Mouse (Mus musculus) midbrain, embryonic 10.5 days (tissue): ENCODE measurements around the gene Col4a2. TPM values are rescaled to one million over a fixed set of nuclear protein-coding genes. Genes with fewer than 3 reads are reported as not detected.

ENCODE experiments used
- DNase-seq: peaks from one replicate; pipeline ENCODE4 v3.0.0-alpha.2; 2017; ENCODE audit warnings: low spot score
- H3K27ac ChIP-seq: fragments of 300-500 bp; sonication (generic); replicated peaks from 2 replicates; pipeline ENCODE4 v1.5.1; 2016; ENCODE audit warnings: mild to moderate bottlenecking
- H3K27me3 ChIP-seq: fragments of 300-500 bp; sonication (generic); 2 replicates; pipeline ENCODE4 v1.6.1; 2016; ENCODE audit warnings: low read depth, mild to moderate bottlenecking; ENCODE audit not compliant: poor library complexity, severe bottlenecking
- H3K36me3 ChIP-seq: fragments of 300-500 bp; sonication (generic); 2 replicates; pipeline ENCODE4 v1.6.1; 2016; ENCODE audit warnings: mild to moderate bottlenecking, moderate library complexity
- H3K4me1 ChIP-seq: fragments of 300-500 bp; sonication (generic); 2 replicates; pipeline ENCODE4 v1.6.1; 2016
- H3K4me3 ChIP-seq: fragments of 300-500 bp; sonication (generic); 2 replicates; pipeline ENCODE4 v1.5.1; 2016; ENCODE audit warnings: mild to moderate bottlenecking, moderate library complexity
- H3K9me3 ChIP-seq: fragments of 300-500 bp; sonication (generic); replicated peaks from 2 replicates; pipeline ENCODE4 v1.6.1; 2016; ENCODE audit warnings: mild to moderate bottlenecking
- WGBS: fragments of 180-500 bp; shearing (Covaris S2); methylation state at CpG from one replicate; pipeline ENCODE4 v1.1.7; 2016; 5-methylcytosine and 5-hydroxymethylcytosine counted together
- polyA plus RNA-seq: library from polyadenylated mRNA; unstranded; fragments of >200 nt; fragmentation: Nextera tagmentation; extraction: Ambion mirVana; gene quantifications from 2 replicates; pipeline ENCODE4 v1.2.1, GENCODE M21; 2016

Gene Col4a2
- polyA plus RNA-seq, 1 experiment from 2014 or later, result 43.7 TPM

- Histone ChIP-seq H3K4me1 (peaks cover 7% of the 10 kb centered on the region; the same call in 1 of the 2 replicates), H3K27me3 (no peaks in the 10 kb centered on the region), H3K4me3 (no peak overlapping the region), H3K36me3 (0 out of 2 replicates have a peak, but pooled peaks cover 3% of the 10 kb centered on the region), H3K27ac (no peak overlapping the region), H3K9me3 (no peaks in the 10 kb centered on the region)
- DNase-seq, result no peak
- 73% methylated on average over 7 of the region's 7 CpGs for WGBS
Measured at GRCm38 (mm10) chr8:11423091-11423490, 110.5 kb downstream of the Col4a2 start.

- DNase-seq, result no peak
- H3K4me1 ChIP-seq, result no peaks in the 10 kb centered on the region
- no peak overlapping the region for H3K4me3 ChIP-seq
- H3K27me3 ChIP-seq, result no peaks in the 10 kb centered on the region
- peaks cover 17% of the 10 kb centered on the region; the same call in 1 of the 2 replicates for H3K36me3 ChIP-seq
- no peak overlapping the region for H3K27ac ChIP-seq
- H3K9me3 ChIP-seq, result no peaks in the 10 kb centered on the region
- 51% methylated on average over 5 of the region's 5 CpGs for WGBS
Measured at GRCm38 (mm10) chr8:11430688-11431087, 118.1 kb downstream of the Col4a2 start.

DNA sequence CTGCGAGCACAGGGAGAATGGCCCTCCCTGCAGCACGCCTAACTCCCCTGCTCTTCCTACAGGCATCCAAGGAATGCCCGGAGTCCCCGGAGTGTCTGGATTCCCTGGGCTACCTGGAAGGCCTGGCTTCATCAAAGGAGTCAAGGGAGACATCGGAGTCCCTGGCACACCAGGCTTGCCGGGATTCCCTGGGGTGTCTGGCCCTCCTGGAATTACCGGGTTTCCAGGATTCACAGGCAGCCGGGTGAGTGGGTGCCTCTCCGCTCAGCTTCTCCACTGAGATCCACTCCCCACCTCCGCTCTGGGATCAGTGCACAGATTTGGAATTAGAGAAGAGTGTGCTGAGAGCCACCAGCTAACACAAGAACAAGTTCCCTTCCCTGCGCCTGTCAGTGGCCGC lies 125.3 kb downstream of the Col4a2 start:
- Histone ChIP-seq H3K9me3 (no peaks in the 10 kb centered on the region), H3K4me3 (no peak overlapping the region), H3K27me3 (0 out of 2 replicates have a peak, but pooled peaks cover 9% of the 10 kb centered on the region), H3K27ac (no peak overlapping the region), H3K4me1 (no peaks in the 10 kb centered on the region), H3K36me3 (peaks cover 17% of the 10 kb centered on the region; the same call in 1 of the 2 replicates)
- 58% methylated on average over 12 of the region's 12 CpGs for WGBS
- DNase-seq, result no peak

GRCm38 (mm10) chr8:11441291-11441690 lies 128.7 kb downstream of the Col4a2 start:
- Histone ChIP-seq H3K4me3 (no peak overlapping the region), H3K4me1 (no peaks in the 10 kb centered on the region), H3K27ac (no peak overlapping the region), H3K36me3 (peaks cover 20% of the 10 kb centered on the region), H3K9me3 (no peaks in the 10 kb centered on the region), H3K27me3 (0 out of 2 replicates have a peak, but pooled peaks cover 9% of the 10 kb centered on the region)
- no peak for DNase-seq
- 90% methylated on average over 6 of the region's 6 CpGs for WGBS

DNA sequence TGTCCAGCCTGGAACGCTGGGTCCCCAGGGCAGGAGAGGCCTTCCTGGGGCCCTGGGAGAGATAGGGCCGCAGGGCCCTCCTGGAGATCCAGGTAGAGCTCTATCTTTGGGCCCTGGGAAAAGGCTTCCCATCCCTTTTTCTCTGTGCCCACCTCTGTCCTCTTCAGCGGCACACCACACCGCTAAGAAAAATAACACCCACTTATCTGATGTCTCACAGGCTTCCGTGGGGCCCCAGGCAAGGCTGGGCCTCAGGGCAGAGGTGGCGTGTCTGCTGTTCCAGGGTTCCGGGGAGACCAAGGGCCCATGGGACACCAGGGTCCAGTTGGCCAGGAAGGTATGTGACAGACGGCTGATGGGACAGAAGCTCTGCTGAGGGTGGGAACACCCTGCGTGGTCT lies 131.0 kb downstream of the Col4a2 start:
- H3K27ac ChIP-seq, result no peak overlapping the region
- 92% methylated on average over 9 of the region's 9 CpGs for WGBS
- peaks cover 13% of the 10 kb centered on the region for H3K36me3 ChIP-seq
- no peaks in the 10 kb centered on the region for H3K27me3 ChIP-seq
- H3K9me3 ChIP-seq, result no peaks in the 10 kb centered on the region
- no peaks in the 10 kb centered on the region for H3K4me1 ChIP-seq
- no peak for DNase-seq
- no peak overlapping the region for H3K4me3 ChIP-seq

DNA sequence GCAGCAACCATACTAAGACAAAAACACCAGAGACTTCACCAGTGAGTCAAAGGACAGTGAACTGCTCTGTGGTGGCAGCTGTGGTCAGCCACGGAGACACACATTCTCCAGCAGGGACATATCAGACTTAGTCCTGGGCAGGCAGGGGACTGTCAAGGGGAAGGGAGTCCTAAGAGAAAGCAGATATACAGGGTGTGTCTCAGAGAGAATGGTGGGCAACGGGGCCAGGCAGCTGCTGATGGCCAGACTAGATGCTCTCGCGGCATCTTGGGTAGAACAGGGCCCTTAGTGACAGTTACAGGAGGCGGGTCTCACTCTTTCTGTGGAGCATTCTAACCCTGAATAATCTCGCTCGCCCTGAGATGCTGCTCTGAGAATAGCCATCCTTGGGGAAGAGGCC lies 131.6 kb downstream of the Col4a2 start:
- Histone ChIP-seq H3K4me3 (no peak overlapping the region), H3K9me3 (no peaks in the 10 kb centered on the region), H3K4me1 (no peaks in the 10 kb centered on the region), H3K27me3 (no peaks in the 10 kb centered on the region), H3K36me3 (peaks cover 13% of the 10 kb centered on the region), H3K27ac (no peak overlapping the region)
- 91% methylated on average over 7 of the region's 7 CpGs for WGBS
- no peak for DNase-seq

GRCm38 (mm10) chr8:11445790-11446189 lies 133.2 kb downstream of the Col4a2 start:
- no peak for DNase-seq
- Histone ChIP-seq H3K36me3 (peaks cover 13% of the 10 kb centered on the region), H3K9me3 (no peaks in the 10 kb centered on the region), H3K4me1 (peaks cover 12% of the 10 kb centered on the region), H3K27me3 (no peaks in the 10 kb centered on the region), H3K4me3 (no peak overlapping the region), H3K27ac (no peak overlapping the region)
- WGBS, result 95% methylated on average over 13 of the region's 13 CpGs

DNA sequence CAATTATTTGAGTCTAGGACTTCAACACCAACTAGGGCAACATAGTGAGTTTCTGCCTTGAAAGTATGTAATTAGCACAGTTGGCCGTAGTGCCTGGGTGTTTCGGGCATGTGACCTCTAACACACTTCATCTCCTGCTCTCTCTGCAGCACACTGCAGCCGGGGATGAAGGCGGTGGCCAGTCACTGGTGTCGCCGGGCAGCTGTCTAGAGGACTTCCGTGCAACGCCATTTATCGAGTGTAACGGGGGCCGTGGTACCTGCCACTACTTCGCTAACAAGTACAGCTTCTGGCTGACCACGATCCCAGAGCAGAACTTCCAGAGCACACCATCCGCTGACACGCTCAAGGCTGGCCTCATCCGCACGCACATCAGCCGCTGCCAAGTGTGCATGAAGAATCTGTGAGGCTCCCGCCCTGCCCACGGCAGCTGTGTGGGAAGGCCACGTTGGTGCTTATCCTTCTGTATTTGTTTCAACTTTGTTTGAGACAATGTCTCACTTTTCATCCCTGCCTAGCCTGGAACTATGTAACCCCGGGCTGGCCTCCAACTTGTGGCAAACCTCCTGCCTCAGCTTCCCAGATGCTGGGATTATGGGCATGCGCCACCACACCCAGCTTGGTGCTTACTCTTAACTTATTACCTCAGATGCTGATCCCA lies 135.4 kb downstream of the Col4a2 start:
- Histone ChIP-seq H3K4me3 (no peak overlapping the region), H3K27ac (no peak overlapping the region), H3K9me3 (no peaks in the 10 kb centered on the region), H3K27me3 (peaks cover 8% of the 10 kb centered on the region), H3K36me3 (peaks cover 8% of the 10 kb centered on the region), H3K4me1 (peaks cover 32% of the 10 kb centered on the region)
- no peak for DNase-seq
- 92% methylated on average over 23 of the region's 23 CpGs for WGBS

DNA sequence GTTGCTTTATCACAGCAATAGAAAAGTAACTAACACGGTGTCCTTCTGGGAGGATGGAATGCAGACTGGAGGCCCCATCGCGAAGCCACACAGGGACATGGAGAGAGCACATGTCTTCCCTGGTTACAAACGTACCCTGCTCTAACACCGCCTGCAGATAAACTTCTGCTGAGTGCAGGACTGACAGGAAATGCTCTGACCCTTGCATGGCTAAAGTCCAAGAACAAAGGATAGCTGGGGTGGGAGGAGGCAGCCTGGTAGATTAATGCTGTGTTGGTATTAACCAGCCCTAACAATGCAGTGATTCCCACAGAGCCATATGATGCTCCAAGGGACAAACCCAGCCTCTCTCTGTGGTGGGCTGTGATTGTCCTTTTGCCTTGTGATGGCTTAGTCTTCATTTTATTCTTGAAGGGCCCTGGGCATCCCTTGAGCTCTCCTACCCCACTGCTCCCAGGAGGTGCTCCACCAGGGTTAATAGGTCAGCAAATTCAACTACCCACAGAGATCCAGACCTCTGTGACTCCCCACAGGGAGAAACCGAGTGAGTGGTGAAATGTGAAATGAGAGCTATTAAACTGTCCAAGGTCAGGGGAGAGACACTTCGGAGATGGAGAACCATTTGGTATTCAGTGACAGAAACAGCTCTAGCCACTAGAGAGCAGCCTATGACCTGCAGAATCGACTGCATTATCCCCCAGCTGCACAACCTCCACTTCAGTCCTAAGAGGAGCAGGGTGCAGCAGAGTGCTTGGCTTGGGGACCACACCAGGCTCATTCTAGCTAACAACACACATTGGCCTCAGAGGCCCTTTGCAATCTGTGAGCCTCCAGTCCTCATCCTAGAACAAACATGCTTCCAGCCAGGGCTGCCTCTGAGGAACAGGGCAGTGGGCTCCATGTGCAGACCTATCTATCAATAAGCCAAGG lies 137.8 kb downstream of the Col4a2 start:
- H3K27me3 ChIP-seq, result peaks cover 16% of the 10 kb centered on the region
- H3K27ac ChIP-seq, result peak overlapping the region; percentile 39; the same call in 1 of the 2 replicates
- H3K36me3 ChIP-seq, result no peaks in the 10 kb centered on the region; the same call in 1 of the 2 replicates
- peaks cover 48% of the 10 kb centered on the region for H3K4me1 ChIP-seq
- peak; percentile 47 for DNase-seq
- H3K9me3 ChIP-seq, result no peaks in the 10 kb centered on the region
- H3K4me3 ChIP-seq, result no peak overlapping the region
- WGBS, result 39% methylated on average over 8 of the region's 8 CpGs

DNA sequence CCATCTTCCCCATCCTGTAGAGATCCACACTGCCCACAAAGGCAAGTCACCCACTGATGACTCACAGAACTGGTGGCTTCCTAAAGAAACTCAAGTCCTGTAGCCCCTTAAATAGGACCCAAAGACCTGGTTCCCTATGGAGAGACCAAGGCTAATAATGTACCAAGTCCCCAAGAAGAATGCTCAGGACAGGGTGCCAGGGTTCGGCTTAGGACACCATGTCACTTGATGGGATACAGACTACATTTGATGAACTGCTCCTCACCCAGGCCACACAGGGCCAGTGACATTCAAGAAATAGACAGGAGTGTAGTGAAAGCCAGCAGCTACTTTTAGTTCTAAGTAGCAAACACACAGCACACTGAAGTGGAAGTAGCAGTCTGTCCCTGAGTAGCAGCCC lies 139.5 kb downstream of the Col4a2 start:
- H3K36me3 ChIP-seq, result no peaks in the 10 kb centered on the region
- no peak overlapping the region for H3K4me3 ChIP-seq
- WGBS, result 91% methylated on average over 1 of the region's 1 CpGs
- peaks cover 48% of the 10 kb centered on the region for H3K4me1 ChIP-seq
- no peaks in the 10 kb centered on the region for H3K9me3 ChIP-seq
- H3K27ac ChIP-seq, result peak overlapping the region; percentile 38; the same call in 1 of the 2 replicates
- H3K27me3 ChIP-seq, result peaks cover 16% of the 10 kb centered on the region
- no peak for DNase-seq

- 74% methylated on average over 3 of the region's 3 CpGs for WGBS
- Histone ChIP-seq H3K27me3 (peaks cover 16% of the 10 kb centered on the region), H3K4me3 (no peak overlapping the region), H3K4me1 (peaks cover 48% of the 10 kb centered on the region), H3K36me3 (no peaks in the 10 kb centered on the region), H3K27ac (peak overlapping the region; percentile 38), H3K9me3 (no peaks in the 10 kb centered on the region)
- no peak for DNase-seq
Measured at GRCm38 (mm10) chr8:11452559-11452958, 140.0 kb downstream of the Col4a2 start.

DNA sequence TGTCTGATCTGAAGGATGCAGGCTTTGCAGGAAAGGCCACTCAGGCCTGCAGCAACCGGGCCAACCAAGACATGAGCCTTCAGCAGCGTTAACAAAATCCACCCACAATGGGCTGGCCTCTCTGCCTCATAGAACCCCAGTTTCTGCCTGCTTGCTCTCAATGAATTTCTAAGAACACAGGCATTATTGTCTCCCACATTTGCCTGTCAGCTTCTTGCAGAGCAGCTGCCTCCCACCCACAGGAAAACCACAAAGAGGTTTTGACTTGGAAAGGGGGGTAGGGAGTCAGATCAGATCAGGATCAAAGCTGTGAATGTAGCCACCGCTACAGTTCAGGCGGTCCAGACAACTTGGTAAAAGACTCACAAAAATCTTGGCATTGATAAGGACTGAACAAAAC lies 140.4 kb downstream of the Col4a2 start:
- no peak overlapping the region for H3K4me3 ChIP-seq
- no peaks in the 10 kb centered on the region for H3K9me3 ChIP-seq
- peaks cover 52% of the 10 kb centered on the region for H3K4me1 ChIP-seq
- H3K27ac ChIP-seq, result peak overlapping the region; percentile 14
- H3K27me3 ChIP-seq, result peaks cover 16% of the 10 kb centered on the region
- DNase-seq, result no peak
- 34% methylated on average over 4 of the region's 4 CpGs for WGBS
- H3K36me3 ChIP-seq, result no peaks in the 10 kb centered on the region

DNA sequence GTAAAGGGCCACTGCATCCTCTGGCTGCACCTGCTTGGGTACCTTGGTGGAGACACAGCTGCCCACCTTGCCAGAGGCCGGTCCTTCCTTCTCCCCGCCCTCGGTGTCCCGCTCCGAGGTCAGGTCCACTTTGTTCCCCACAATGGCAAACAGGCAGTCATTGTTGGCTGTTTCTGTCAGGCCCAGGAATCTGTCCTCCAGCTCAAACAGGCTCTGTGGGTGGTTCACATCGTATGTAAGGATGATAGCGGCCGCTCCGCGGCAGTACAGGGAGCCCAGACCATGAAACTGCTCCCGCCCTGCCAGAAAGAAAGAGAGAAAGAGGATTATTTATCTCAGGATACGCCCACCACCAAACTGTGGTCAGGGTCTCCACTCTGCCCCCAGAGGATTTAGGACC lies 141.6 kb downstream of the Col4a2 start:
- WGBS, result 48% methylated on average over 12 of the region's 12 CpGs
- Histone ChIP-seq H3K36me3 (no peaks in the 10 kb centered on the region), H3K4me1 (peaks cover 64% of the 10 kb centered on the region), H3K9me3 (no peaks in the 10 kb centered on the region), H3K4me3 (no peak overlapping the region), H3K27ac (peak overlapping the region; percentile 63), H3K27me3 (peaks cover 16% of the 10 kb centered on the region)
- DNase-seq, result no peak
